Mouse (Mus musculus) embryo, embryonic 9.5 days (tissue): Measurements from ENCODE around the gene Gsta2.
"Not testable (repeated sequence)": the region's sequence is repeated elsewhere in the genome, so short reads cannot be mapped to it uniquely, and the experiment has no call there.

Source experiments
- DNase-seq: peaks from one replicate; pipeline ENCODE4 v3.0.0-alpha.2; 2017; ENCODE audit errors: extremely low spot score

Gsta2 gene

GRCm38 (mm10) chr9:78365850-78366544, 10.4 kb upstream of the Gsta2 start:
- DNase-seq: no peak

- DNase-seq: no peak
These were observed 9.1 kb upstream of the Gsta2 start for GRCm38 (mm10) chr9:78364701-78365100.

GRCm38 (mm10) chr9:78363374-78363773, 7.8 kb upstream of the Gsta2 start:
- no peak for DNase-seq

GRCm38 (mm10) chr9:78360484-78360872, 4.9 kb upstream of the Gsta2 start:
- no peak for DNase-seq

- DNase-seq: no peak
These were observed 4.3 kb upstream of the Gsta2 start for GRCm38 (mm10) chr9:78359750-78360483.

GRCm38 (mm10) chr9:78358053-78358452, 2.5 kb upstream of the Gsta2 start:
- DNase-seq: peak; percentile 70

GRCm38 (mm10) chr9:78354665-78355578, 666 bp downstream of the Gsta2 start:
- DNase-seq: no peak

- DNase-seq: no peak
These were observed 3.9 kb downstream of the Gsta2 start for GRCm38 (mm10) chr9:78351504-78352220.

- not testable (repeated sequence) for DNase-seq
These were observed 5.6 kb downstream of the Gsta2 start for GRCm38 (mm10) chr9:78350007-78350406.

GRCm38 (mm10) chr9:78349141-78349540, 6.4 kb downstream of the Gsta2 start:
- DNase-seq: not testable (repeated sequence)

GRCm38 (mm10) chr9:78348206-78349004, 7.2 kb downstream of the Gsta2 start:
- DNase-seq: not testable (repeated sequence)

GRCm38 (mm10) chr9:78347004-78347403, 8.6 kb downstream of the Gsta2 start:
- DNase-seq: no peak

- DNase-seq: not testable (repeated sequence)
These were observed 10.4 kb downstream of the Gsta2 start for GRCm38 (mm10) chr9:78345235-78345634.

- not testable (repeated sequence) for DNase-seq
These were observed 12.5 kb downstream of the Gsta2 start for GRCm38 (mm10) chr9:78343055-78343454.

- not testable (repeated sequence) for DNase-seq
These were observed 13.1 kb downstream of the Gsta2 start for GRCm38 (mm10) chr9:78342494-78342893.

- DNase-seq: peak; percentile 51
These were observed 15.3 kb downstream of the Gsta2 start for GRCm38 (mm10) chr9:78340324-78340723.

- DNase-seq: not testable (repeated sequence)
These were observed 18.5 kb downstream of the Gsta2 start for GRCm38 (mm10) chr9:78337050-78337449.

- not testable (repeated sequence) for DNase-seq
These were observed 28.3 kb downstream of the Gsta2 start, which contains the start of gene Omt2b for GRCm38 (mm10) chr9:78327289-78327688. TSS of gene Omt2b (plus strand) at chr9:78327589.

GRCm38 (mm10) chr9:78319499-78319898, 36.1 kb downstream of the Gsta2 start:
- peak; percentile 13 for DNase-seq

- no peak for DNase-seq
These were observed 40.9 kb downstream of the Gsta2 start, which contains the start of gene Omt2a for GRCm38 (mm10) chr9:78314696-78315095. TSS of gene Omt2a (minus strand) at chr9:78314796.
